9 mouse cellular contexts compared by ENCODE assay signal in genomic region chr6:32271463-32271862, GRCm38 (mm10).
DNase-seq lines count a peak whose midpoint lies in the region; ATAC-seq and TF ChIP-seq lines count a peak whose summit lies in the region.
"Had no signal": no experiment of that assay in that cellular context is flagged by ENCODE, and none has a peak within 500 bp of the region (broad histone marks: within the 10 kb centered on the region; RNA-seq: fewer than 3 reads in every experiment).

No protein-coding gene starts in this region.

- TF ChIP-seq CTCF in left cerebral cortex, adult 2 months (IDR thresholded peaks at IDR 0.05): no peak

- 0 out of 2 replicates have a peak overlapping the region, but pooled peaks have one; percentile 0 for H3K27ac ChIP-seq in hindbrain, embryonic 12.5 days
- no peak overlapping the region for H3K27ac ChIP-seq in hindbrain, embryonic 10.5 days
- no peak overlapping the region for H3K27ac ChIP-seq in left cerebral cortex, adult 2 months
- H3K27ac ChIP-seq: embryonic facial prominence, embryonic 13.5 days had no signal

- peaks cover 5% of the 10 kb centered on the region for H3K4me1 ChIP-seq in hindbrain, embryonic 12.5 days
- H3K4me1 ChIP-seq in hindbrain, embryonic 10.5 days (replicated peaks): 0 out of 2 replicates have a peak, but pooled peaks cover 6% of the 10 kb centered on the region
- H3K4me1 ChIP-seq: embryonic facial prominence, embryonic 13.5 days had no signal

- no peak for ATAC-seq in hindbrain, embryonic 12.5 days (ENCODE audit: low FRiP score)

- H3K9me3 ChIP-seq in hindbrain, embryonic 12.5 days (replicated peaks): no peaks in the 10 kb centered on the region
- H3K9me3 ChIP-seq in hindbrain, embryonic 10.5 days: peaks cover 3% of the 10 kb centered on the region; the same call in 1 of the 2 replicates
- H3K9me3 ChIP-seq: embryonic facial prominence, embryonic 13.5 days had no signal

- WGBS in hindbrain, embryonic 12.5 days: 75% methylated on average over 4 of the region's 4 CpGs
- 88% methylated on average over 4 of the region's 4 CpGs for WGBS in hindbrain, embryonic 10.5 days

- no peak overlapping the region for H3K4me3 ChIP-seq in hindbrain, embryonic 12.5 days
- H3K4me3 ChIP-seq in hindbrain, embryonic 10.5 days: no peak overlapping the region
- H3K4me3 ChIP-seq in left cerebral cortex, adult 2 months: no peak overlapping the region
- H3K4me3 ChIP-seq: embryonic facial prominence, embryonic 13.5 days had no signal

- H3K36me3 ChIP-seq in hindbrain, embryonic 12.5 days: no peaks in the 10 kb centered on the region
- no peaks in the 10 kb centered on the region for H3K36me3 ChIP-seq in hindbrain, embryonic 10.5 days
- H3K36me3 ChIP-seq: embryonic facial prominence, embryonic 13.5 days had no signal

- no peak for DNase-seq in hindbrain, embryonic 10.5 days (ENCODE audit: low spot score)
- peak; percentile 51 for DNase-seq in adrenal gland, postnatal 14 days
- DNase-seq in cerebellum, postnatal 36 days: peak; percentile 66 to 69
- peak; percentile 30 to 64 for DNase-seq in left cerebral cortex, adult 2 months (ENCODE audit: extremely low spot score in 1 of 2, low spot score in 2 of 2)
- DNase-seq in right cerebral cortex, postnatal 25 days: peak; percentile 43
- no peak for DNase-seq in spleen, postnatal 10 days (ENCODE audit: low spot score in 2 of 2)
- DNase-seq in B cell, adult 2 months: no peak

- H3K27me3 ChIP-seq in hindbrain, embryonic 12.5 days: no peaks in the 10 kb centered on the region
- H3K27me3 ChIP-seq in hindbrain, embryonic 10.5 days (ENCODE audit: insufficient read depth, poor library complexity, severe bottlenecking): no peaks in the 10 kb centered on the region
- H3K27me3 ChIP-seq: embryonic facial prominence, embryonic 13.5 days had no signal

- intact Hi-C loops in left cerebral cortex, adult 2 months (cut with DNase I): no loop called here

- no peak overlapping the region for H3K4me2 ChIP-seq in hindbrain, embryonic 12.5 days (replicated peaks)
- H3K4me2 ChIP-seq: embryonic facial prominence, embryonic 13.5 days had no signal

- no peak overlapping the region for H3K9ac ChIP-seq in hindbrain, embryonic 12.5 days
- H3K9ac ChIP-seq: embryonic facial prominence, embryonic 13.5 days had no signal

Comparison
In these comparisons a context has a peak if more than half of its experiments do, and no peak if none do; other contexts are left out.
1. DNase-seq: peak in adrenal gland, postnatal 14 days (single experiment), cerebellum, postnatal 36 days (2 of 2), left cerebral cortex, adult 2 months (2 of 2) and right cerebral cortex, postnatal 25 days (single experiment); none in hindbrain, embryonic 10.5 days (single experiment), spleen, postnatal 10 days (0 of 2) and B cell, adult 2 months (0 of 2).